Mouse (Mus musculus): ENCODE data around the gene Mdc1. TPM values are rescaled to one million over a fixed set of nuclear protein-coding genes. Genes with fewer than 3 reads are reported as not detected.

Gene Mdc1
- polyA plus RNA-seq, 1 experiment from 2014 or later: 9.0 TPM

DNA sequence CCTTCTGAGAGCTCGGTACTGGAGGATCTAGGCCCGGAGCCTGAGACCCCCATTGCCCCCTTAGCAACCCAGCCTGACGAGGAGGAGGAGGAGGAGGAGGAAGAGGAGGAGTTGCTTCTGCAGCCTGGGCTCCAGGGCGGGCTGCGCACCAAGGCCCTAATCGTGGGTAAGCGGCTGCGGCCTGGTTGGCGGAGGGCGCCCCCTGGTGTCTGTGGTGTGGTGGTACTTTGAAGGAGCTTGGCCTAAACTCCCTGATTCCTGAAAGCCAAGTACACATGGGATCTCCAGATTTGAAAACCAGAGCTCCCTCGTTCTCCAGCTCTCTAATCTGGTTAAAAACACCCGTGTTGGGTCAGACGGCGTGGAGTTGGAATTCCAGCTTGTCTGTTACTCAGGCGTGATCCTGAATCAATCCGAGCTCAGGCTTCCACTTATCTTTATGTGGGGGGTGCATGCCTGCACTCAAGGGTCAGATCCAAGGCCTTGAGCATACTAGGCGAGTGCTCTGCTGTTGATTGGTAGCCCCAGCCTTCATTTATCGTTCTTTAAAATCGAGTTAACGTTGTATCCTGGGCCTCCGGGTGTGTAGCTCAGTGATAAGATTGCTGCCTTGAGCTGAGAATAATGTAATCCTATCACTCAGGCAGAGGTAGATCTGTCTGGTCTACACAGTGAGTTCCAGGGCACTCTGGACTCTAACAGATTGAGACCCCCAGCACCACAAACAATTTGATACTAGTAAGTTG, 32.6 kb downstream of the Mdc1 start:
- no peak overlapping the region for H3K9ac ChIP-seq
- H3K27ac ChIP-seq: 0 out of 2 replicates have a peak overlapping the region, but pooled peaks have one; percentile 7
- H3K9me3 ChIP-seq: no peaks in the 10 kb centered on the region
- H3K4me2 ChIP-seq: 0 out of 2 replicates have a peak overlapping the region, but pooled peaks have one; percentile 15
- WGBS: 31% methylated on average over 21 of the region's 21 CpGs
- H3K36me3 ChIP-seq (replicated peaks): peaks cover 13% of the 10 kb centered on the region; the same call in 1 of the 2 replicates
- no peak for ATAC-seq (replicated peaks)
- H3K4me3 ChIP-seq: no peak overlapping the region
- H3K4me1 ChIP-seq: peaks cover 50% of the 10 kb centered on the region
- H3K27me3 ChIP-seq (replicated peaks): no peaks in the 10 kb centered on the region

DNA sequence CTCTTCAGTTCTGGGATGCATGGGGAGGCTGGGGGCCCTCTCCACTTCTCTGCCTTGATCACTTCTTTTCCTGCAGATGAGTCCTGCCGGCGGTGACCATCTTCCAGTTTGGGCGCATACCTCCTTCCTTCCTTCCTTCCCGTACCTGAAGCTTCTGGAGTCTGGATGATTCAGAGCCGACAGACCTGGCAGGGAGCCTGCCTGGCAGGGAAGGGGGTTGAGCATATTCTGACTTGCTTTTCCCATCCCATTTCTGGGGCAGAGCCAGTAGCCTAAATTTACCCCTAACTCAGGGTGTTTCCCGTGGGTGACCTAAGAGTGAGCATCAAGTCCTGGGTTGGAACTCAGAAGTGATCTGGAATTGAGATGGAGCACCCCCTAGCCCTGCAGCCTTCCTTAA, 33.4 kb downstream of the Mdc1 start:
- Histone ChIP-seq H3K9ac (no peak overlapping the region), H3K4me3 (no peak overlapping the region), H3K4me2 (no peak overlapping the region), H3K4me1 (peaks cover 43% of the 10 kb centered on the region), H3K36me3 (replicated peaks) (peaks cover 13% of the 10 kb centered on the region; the same call in 1 of the 2 replicates), H3K9me3 (no peaks in the 10 kb centered on the region), H3K27ac (no peak overlapping the region), H3K27me3 (replicated peaks) (no peaks in the 10 kb centered on the region)
- ATAC-seq (replicated peaks): no peak
- 92% methylated on average over 6 of the region's 6 CpGs for WGBS

DNA sequence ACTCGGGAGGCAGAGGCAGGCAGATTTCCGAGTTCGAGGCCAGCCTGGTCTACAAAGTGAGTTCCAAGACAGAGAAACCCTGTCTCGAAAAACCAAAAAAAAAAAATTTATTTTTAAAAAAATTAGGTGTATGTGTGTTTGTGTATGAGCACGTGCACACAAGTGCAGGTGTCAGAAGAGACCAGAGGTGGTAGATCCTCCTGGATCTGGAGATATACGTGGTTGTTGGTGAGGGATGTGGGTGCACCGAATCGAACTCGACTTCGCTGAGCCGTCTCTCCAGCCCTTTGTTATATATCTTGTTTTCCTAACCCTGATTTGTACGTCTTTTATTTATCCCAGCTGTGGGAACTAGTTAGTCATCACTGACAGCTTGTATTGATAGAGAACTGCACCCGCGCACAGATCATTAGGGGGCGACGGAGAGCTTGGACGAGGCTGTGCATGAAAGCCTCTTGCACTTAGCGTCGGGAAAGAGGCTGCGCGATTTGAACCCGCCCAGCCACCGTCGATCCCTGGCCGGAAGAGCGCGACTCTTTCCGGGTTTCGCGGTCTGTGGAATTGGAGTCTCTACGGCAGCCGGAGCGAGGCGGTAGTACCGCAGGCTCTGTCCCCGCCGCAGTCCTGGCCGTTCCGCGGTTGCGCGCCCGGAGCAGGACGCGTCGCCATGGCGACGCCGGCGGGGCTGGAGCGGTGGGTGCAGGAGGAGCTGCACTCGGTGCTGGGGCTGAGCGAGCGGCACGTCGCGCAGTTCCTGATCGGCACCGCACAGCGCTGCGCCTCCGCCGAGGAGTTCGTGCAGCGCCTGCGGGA, 38.1 kb downstream of the Mdc1 start, which contains the start of gene Dhx16:
Gene Dhx16 (plus strand): TSS at position 575 of the 813 bp plus-strand sequence.
- H3K36me3 ChIP-seq (replicated peaks): peaks cover 31% of the 10 kb centered on the region
- no peaks in the 10 kb centered on the region for H3K27me3 ChIP-seq (replicated peaks)
- H3K4me1 ChIP-seq: peaks cover 16% of the 10 kb centered on the region
- ATAC-seq (replicated peaks): peak; percentile 90
- H3K4me3 ChIP-seq: peak within 1 kb of the TSS; percentile 94
- peak within 1 kb of the TSS; percentile 83 for H3K27ac ChIP-seq
- peak within 1 kb of the TSS; percentile 88 for H3K9ac ChIP-seq
- WGBS: 6% methylated on average over 66 of the region's 66 CpGs
- H3K9me3 ChIP-seq: no peaks in the 10 kb centered on the region
- H3K4me2 ChIP-seq: peak within 1 kb of the TSS; percentile 75

DNA sequence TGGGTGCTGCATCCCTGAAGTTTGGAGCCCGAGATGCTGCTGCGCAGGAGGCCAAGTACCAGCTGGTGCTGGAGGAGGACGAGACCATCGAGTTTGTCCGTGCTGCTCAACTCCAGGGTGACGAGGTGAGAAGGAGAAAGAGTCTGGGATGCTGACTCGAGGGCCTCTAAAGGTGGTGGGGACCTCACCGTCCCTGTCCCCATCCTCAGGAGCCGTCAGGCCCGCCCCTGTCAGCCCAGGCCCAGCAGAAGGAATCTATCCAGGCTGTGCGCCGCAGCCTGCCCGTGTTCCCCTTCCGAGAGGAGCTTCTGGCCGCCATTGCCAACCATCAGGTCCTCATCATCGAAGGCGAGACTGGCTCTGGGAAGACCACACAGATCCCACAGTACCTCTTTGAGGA, 41.6 kb downstream of the Mdc1 start:
- 93% methylated on average over 17 of the region's 17 CpGs for WGBS
- Histone ChIP-seq H3K4me2 (no peak overlapping the region), H3K4me3 (no peak overlapping the region), H3K36me3 (replicated peaks) (peaks cover 48% of the 10 kb centered on the region), H3K4me1 (peaks cover 16% of the 10 kb centered on the region), H3K9ac (no peak overlapping the region), H3K9me3 (no peaks in the 10 kb centered on the region), H3K27ac (no peak overlapping the region), H3K27me3 (replicated peaks) (no peaks in the 10 kb centered on the region)
- ATAC-seq (replicated peaks): no peak

DNA sequence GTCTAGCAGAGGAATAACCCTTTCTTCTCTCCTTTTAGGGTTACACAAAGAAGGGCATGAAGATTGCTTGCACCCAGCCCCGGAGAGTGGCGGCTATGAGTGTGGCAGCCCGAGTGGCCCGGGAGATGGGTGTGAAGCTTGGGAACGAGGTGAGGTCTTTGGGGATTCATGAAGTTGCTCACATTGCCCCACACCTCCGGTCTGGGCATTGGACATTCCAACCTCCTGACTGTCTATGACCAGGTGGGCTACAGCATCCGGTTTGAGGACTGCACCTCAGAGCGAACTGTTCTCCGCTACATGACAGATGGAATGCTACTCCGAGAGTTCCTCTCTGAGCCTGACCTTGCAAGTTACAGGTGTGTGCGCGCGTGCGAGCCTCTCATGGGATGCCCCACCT, 42.5 kb downstream of the Mdc1 start:
- no peak overlapping the region for H3K4me3 ChIP-seq
- H3K9me3 ChIP-seq: no peaks in the 10 kb centered on the region
- H3K27me3 ChIP-seq (replicated peaks): no peaks in the 10 kb centered on the region
- H3K27ac ChIP-seq: no peak overlapping the region
- H3K4me2 ChIP-seq: no peak overlapping the region
- no peak for ATAC-seq (replicated peaks)
- H3K36me3 ChIP-seq (replicated peaks): peaks cover 55% of the 10 kb centered on the region
- 97% methylated on average over 14 of the region's 14 CpGs for WGBS
- no peak overlapping the region for H3K9ac ChIP-seq
- peaks cover 16% of the 10 kb centered on the region for H3K4me1 ChIP-seq

DNA sequence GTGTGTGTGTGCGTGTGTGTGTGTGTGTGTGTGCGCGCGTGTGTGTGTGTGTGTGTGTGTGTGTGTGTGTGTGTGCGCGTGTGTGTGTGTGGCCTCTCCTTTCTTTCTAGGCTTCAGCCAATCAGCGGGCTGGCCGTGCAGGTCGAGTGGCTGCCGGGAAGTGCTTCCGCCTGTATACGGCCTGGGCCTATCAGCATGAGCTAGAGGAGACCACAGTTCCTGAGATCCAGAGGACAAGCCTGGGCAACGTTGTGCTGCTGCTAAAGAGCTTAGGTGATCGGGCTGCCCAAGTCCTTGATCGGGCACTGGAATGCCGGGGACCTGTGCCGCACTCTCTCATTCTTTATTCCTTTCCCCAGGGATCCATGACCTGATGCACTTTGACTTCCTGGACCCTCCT, 46.4 kb downstream of the Mdc1 start:
- WGBS: 90% methylated on average over 11 of the region's 17 CpGs
- no peak for ATAC-seq (replicated peaks)
- no peak overlapping the region for H3K9ac ChIP-seq
- H3K4me2 ChIP-seq: no peak overlapping the region
- H3K4me1 ChIP-seq: no peaks in the 10 kb centered on the region
- no peaks in the 10 kb centered on the region for H3K9me3 ChIP-seq
- no peak overlapping the region for H3K4me3 ChIP-seq
- no peak overlapping the region for H3K27ac ChIP-seq
- no peaks in the 10 kb centered on the region for H3K27me3 ChIP-seq (replicated peaks)
- peaks cover 83% of the 10 kb centered on the region for H3K36me3 ChIP-seq (replicated peaks)

DNA sequence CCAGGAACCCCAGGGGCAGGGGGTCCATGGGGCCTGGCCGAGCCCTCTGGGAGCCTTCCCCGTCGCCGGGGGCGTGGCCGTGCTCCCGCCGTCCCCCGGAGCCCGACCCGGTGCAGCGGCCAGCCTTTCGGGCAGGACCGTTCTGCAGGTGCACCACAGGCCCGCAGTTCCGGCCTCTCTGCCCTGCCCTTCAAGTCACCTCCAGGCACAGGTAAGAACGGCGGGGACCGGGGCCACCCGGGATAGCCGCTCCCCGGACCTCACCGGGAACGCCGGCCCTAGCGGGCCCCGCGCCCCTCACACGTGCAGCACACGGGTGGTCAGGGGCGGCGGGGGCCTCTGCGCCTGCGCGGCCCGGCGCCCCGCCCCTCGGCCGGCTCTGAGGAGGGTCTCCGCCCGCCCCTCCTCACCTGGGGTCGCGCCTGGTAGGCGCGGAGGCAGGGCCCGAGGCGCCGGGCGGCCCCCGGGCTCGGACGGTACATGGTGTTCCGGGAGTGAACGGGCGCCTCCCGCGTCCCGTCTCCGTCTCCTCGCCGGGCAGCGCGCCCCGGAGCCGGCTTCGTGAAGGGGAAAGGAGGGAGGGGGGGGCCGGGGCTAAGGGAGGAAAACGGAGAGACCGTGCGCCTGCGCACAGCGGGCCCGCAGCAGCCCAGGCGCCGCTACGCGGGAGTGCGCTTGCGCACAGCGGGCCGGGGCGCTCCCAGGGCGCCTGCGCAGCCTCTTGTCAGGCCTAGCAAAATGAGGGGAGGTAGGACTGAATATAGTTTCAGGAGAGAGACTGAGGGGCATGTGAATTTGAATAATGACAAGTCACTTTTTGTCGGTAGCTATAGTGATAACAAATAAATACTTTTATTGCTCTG, 55.7 kb downstream of the Mdc1 start, which contains the start of gene 2310061I04Rik:
Gene 2310061I04Rik (minus strand): TSS at position 651 of the 863 bp plus-strand sequence.
- peak; percentile 93 for ATAC-seq (replicated peaks)
- Histone ChIP-seq H3K4me2 (peak within 1 kb of the TSS; percentile 99), H3K27me3 (replicated peaks) (no peaks in the 10 kb centered on the region), H3K27ac (peak within 1 kb of the TSS; percentile 98), H3K4me1 (peaks cover 21% of the 10 kb centered on the region), H3K9me3 (no peaks in the 10 kb centered on the region), H3K4me3 (peak within 1 kb of the TSS; percentile 68), H3K36me3 (replicated peaks) (peaks cover 42% of the 10 kb centered on the region), H3K9ac (peak within 1 kb of the TSS; percentile 90)
- under 1% methylated on average over 85 of the region's 86 CpGs for WGBS

DNA sequence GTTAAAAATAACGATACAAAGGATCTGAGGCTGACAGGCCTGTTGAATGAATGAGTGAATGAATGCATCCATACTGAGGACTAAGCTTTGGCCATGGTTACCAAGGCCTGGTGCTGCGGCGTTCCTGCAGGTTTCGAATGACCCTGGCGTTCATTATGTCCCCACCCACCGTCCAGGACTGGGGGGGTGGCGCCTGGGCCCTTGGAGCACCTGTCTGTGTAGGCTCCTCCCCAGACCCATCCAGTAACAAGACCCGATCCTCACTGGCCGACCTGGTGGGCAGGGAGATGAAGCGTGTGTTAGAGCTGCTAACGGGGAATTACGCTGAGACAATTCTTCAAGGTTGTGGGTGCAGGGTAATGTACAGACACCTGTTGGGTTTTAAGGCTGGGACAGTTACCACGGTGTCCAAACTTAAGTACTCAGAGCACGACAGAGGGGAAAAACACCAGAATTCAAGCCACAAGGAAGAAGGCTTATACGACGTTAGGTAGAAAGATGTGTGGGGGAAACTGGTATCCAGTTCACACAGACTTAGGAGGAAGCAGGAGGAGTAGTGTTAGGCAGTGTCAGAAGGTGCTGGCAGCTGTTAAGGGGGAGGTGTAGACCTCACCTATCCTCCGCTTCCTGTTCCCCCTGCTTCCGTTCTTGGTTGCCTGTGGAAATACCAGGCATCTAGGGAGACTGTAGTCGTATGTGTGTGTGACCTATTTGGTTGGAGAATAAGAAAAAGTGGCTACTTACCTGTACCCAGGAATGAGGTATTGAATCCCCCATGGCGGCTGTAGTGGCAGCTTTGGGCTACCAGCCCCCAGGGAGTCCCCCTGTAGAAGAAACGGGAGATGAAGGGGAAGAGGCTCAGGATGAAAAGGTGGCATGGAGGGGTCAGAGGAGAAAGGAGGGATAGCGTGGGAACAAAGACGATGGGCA, 56.6 kb downstream of the Mdc1 start:
- H3K9me3 ChIP-seq: no peaks in the 10 kb centered on the region
- peaks cover 39% of the 10 kb centered on the region for H3K36me3 ChIP-seq (replicated peaks)

DNA sequence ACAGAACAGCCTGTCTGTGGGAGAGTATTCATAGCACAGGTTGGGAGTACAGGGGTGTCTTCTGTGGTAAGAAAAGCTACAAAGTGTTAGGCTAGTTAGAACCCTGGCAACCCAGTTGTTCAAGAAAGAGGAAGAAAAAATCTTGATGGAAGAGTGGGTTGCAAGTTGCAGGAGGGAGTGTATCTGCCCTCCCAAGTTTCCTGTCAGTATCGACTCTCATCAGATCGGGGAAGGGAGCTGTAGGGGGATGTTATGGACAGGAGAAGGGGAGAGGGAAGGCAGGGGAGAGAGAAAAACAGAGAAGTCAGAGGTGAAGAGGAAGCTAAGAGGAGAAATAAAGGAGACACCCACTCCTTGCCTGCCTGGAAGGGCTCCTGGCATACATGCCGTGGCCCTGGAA, 59.3 kb downstream of the Mdc1 start:
- Histone ChIP-seq H3K9me3 (no peaks in the 10 kb centered on the region), H3K4me3 (no peak overlapping the region), H3K36me3 (replicated peaks) (peaks cover 55% of the 10 kb centered on the region), H3K9ac (no peak overlapping the region), H3K4me2 (no peak overlapping the region), H3K27me3 (replicated peaks) (no peaks in the 10 kb centered on the region), H3K4me1 (peaks cover 18% of the 10 kb centered on the region), H3K27ac (no peak overlapping the region)
- no peak for ATAC-seq (replicated peaks)
- WGBS: 96% methylated on average over 3 of the region's 3 CpGs

More for the DNA sequence above, 56.6 kb downstream of the Mdc1 start:
- Histone ChIP-seq H3K4me2 (peak overlapping the region; percentile 99), H3K9ac (peak overlapping the region; percentile 39), H3K4me1 (peaks cover 21% of the 10 kb centered on the region), H3K27ac (peak overlapping the region; percentile 98), H3K4me3 (peak overlapping the region; percentile 68), H3K27me3 (replicated peaks) (no peaks in the 10 kb centered on the region)
- WGBS: 44% methylated on average over 23 of the region's 23 CpGs
- peak; percentile 59 for ATAC-seq (replicated peaks)

DNA sequence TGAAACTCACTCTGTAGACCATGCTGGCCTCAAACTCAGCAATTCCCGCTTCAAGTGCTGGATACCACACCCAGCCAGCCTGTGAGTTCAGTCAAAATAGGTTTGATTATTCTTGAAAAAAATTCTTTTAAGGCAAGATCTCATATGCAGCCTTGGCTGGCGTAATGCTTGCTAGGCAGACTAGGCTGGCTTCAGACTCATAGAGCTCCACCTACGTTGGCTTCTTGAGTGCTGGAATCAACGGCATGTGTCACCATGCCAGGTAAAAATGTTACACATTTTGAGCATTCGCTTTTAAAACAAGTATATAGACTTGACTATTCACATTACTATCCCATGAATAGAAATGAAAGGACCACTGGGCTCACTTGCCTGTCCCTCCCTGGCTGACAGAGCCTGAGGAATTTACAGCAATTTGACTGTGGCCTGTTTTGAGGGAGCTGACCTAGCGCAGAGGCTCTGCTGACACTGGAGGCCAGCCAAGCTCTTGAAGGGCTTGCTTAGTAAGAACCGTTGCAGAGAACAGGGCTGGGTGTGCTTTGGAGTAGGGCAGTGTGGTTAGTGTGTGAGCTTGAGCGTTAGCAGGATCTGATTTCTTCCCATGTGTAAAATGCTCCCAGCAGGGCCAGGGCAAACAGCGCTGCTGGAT, 62.2 kb downstream of the Mdc1 start:
- Histone ChIP-seq H3K4me2 (no peak overlapping the region), H3K27me3 (replicated peaks) (no peaks in the 10 kb centered on the region), H3K36me3 (replicated peaks) (peaks cover 61% of the 10 kb centered on the region), H3K27ac (no peak overlapping the region), H3K9me3 (no peaks in the 10 kb centered on the region), H3K4me3 (no peak overlapping the region), H3K9ac (no peak overlapping the region), H3K4me1 (peaks cover 18% of the 10 kb centered on the region)
- WGBS: 93% methylated on average over 9 of the region's 9 CpGs
- no peak for ATAC-seq (replicated peaks)

DNA sequence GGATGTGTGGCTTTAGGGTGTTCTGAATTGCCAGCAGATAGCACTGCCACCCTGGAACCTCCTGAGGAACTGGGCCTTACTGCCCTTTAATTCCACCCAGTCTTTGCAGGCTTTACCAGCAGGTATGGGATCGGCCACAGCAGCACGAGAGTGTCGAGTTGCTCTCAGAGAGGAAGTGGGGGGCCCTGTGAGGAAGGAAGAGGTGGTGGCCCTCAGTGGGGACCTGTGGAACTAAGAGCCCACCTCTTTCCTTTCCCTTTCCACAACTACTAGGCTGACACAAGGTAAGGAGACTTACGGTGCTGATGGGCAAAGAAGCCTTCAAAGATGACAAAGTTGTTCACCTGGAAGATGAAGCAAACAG, 62.7 kb downstream of the Mdc1 start:
- Histone ChIP-seq H3K27ac (no peak overlapping the region), H3K4me3 (no peak overlapping the region), H3K27me3 (replicated peaks) (no peaks in the 10 kb centered on the region), H3K9me3 (no peaks in the 10 kb centered on the region), H3K4me2 (no peak overlapping the region), H3K4me1 (peaks cover 23% of the 10 kb centered on the region), H3K36me3 (replicated peaks) (peaks cover 60% of the 10 kb centered on the region), H3K9ac (no peak overlapping the region)
- WGBS: 82% methylated on average over 4 of the region's 4 CpGs
- no peak for ATAC-seq (replicated peaks)

Data from midbrain, embryonic 15.5 days (tissue).